Mouse (Mus musculus) MEL (cell line): ENCODE data around the gene Lonp2.

ENCODE experiments used
- CTCF ChIP-seq, 3 experiments: IDR thresholded peaks in 2 of 3; conservative IDR thresholded peaks in 1 of 3; 2 replicates each; pipeline ENCODE4 v1.5.1; 2011 to 2012; ENCODE audit warnings: low read length in 3 of 3, low read depth in 2 of 3, mild to moderate bottlenecking in 2 of 3, improper control_type of control experiment in 1 of 3, inconsistent platforms in 1 of 3, mixed read lengths in 1 of 3, moderate library complexity in 1 of 3; ENCODE audit not compliant: control insufficient read depth in 1 of 3, insufficient read depth in 1 of 3, poor library complexity in 1 of 3, severe bottlenecking in 1 of 3
- E2F4 ChIP-seq: IDR thresholded peaks from 2 replicates; pipeline ENCODE4 v1.6.1; 2011; ENCODE audit warnings: low read depth, low read length, improper control_type of control experiment, borderline replicate concordance
- GATA1 ChIP-seq: IDR thresholded peaks from 2 replicates; pipeline ENCODE4 v1.6.1; 2011; ENCODE audit warnings: low read depth, low read length, improper control_type of control experiment
- POLR2A ChIP-seq, 2 experiments: IDR thresholded peaks; 2 replicates each; pipeline ENCODE4 v1.6.1; 2011 to 2012; ENCODE audit warnings: low read length in 2 of 2, mild to moderate bottlenecking in 2 of 2, control low read depth in 1 of 2, improper control_type of control experiment in 1 of 2, low read depth in 1 of 2, moderate library complexity in 1 of 2; ENCODE audit not compliant: control insufficient read depth in 1 of 2, insufficient read depth in 1 of 2, poor library complexity in 1 of 2
- USF1 ChIP-seq: IDR thresholded peaks from 2 replicates; pipeline ENCODE4 v1.6.1; 2014; ENCODE audit warnings: low read depth, mild to moderate bottlenecking, inconsistent platforms, low read length, improper control_type of control experiment, moderate library complexity

DNA sequence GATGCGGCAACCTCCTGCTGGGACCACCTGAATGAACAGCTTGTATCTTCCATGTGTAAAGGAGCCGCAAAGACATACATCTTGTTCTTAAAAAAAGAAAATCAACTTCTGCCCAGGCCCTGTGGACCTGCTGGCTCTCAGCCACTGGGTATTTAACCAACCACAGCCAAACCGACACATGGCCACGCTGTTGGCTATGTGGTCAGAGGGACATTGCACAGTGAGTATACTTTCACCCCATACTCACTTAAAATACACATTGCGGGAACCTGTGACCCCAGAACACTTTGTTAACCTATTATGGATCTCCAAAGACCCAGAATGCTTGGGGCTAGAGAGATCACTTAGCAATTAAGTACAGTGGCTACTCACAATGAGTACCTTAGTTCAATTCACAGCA lies 35.5 kb upstream of the Lonp2 start:
- no peak for TF ChIP-seq USF1
- no peak for TF ChIP-seq POLR2A (IDR thresholded peaks at IDR 0.05; ENCODE audit: control insufficient read depth in 1 of 2, insufficient read depth in 1 of 2, low read depth in 1 of 2, low read length in 2 of 2, poor library complexity in 1 of 2)
- TF ChIP-seq CTCF (IDR thresholded peaks at IDR 0.05 in 2 of 3, conservative IDR thresholded peaks at IDR 0.05 in 1 of 3; ENCODE audit: control insufficient read depth in 1 of 3, insufficient read depth in 1 of 3, low read depth in 2 of 3, low read length in 3 of 3, poor library complexity in 1 of 3, severe bottlenecking in 1 of 3) = no peak
- TF ChIP-seq E2F4 = no peak
- TF ChIP-seq GATA1 = no peak
